Mouse (Mus musculus) ES-CJ7 (cell line): ENCODE measurements around the gene Ptprd.

ENCODE experiments used
- DNase-seq: peaks from one replicate; pipeline ENCODE4 v3.0.0; 2011; ENCODE audit warnings: low read depth, low spot score

The Ptprd gene

GRCm38 (mm10) chr4:76037178-76037577 lies 2174.6 kb downstream of the Ptprd start:
- peak; percentile 70 for DNase-seq

- no peak for DNase-seq
These were observed 2186.0 kb downstream of the Ptprd start for GRCm38 (mm10) chr4:76025571-76026325.

GRCm38 (mm10) chr4:76024502-76024821 lies 2187.3 kb downstream of the Ptprd start:
- no peak for DNase-seq

GRCm38 (mm10) chr4:76023756-76024501 lies 2187.8 kb downstream of the Ptprd start:
- DNase-seq = no peak

- DNase-seq = no peak
These were observed 2190.1 kb downstream of the Ptprd start for GRCm38 (mm10) chr4:76021670-76022069.

GRCm38 (mm10) chr4:76015026-76015425 lies 2196.7 kb downstream of the Ptprd start:
- peak; percentile 75 for DNase-seq

- peak; percentile 91 for DNase-seq
These were observed 2197.5 kb downstream of the Ptprd start for GRCm38 (mm10) chr4:76014151-76014840.

- DNase-seq = no peak
These were observed 2203.2 kb downstream of the Ptprd start for GRCm38 (mm10) chr4:76008580-76008979.

- DNase-seq = no peak
These were observed 2204.5 kb downstream of the Ptprd start for GRCm38 (mm10) chr4:76007219-76007618.

GRCm38 (mm10) chr4:76006717-76007116 lies 2205.0 kb downstream of the Ptprd start:
- no peak for DNase-seq

- no peak for DNase-seq
These were observed 2207.6 kb downstream of the Ptprd start for GRCm38 (mm10) chr4:76004161-76004560.

GRCm38 (mm10) chr4:76000258-76000657 lies 2211.5 kb downstream of the Ptprd start:
- no peak for DNase-seq

GRCm38 (mm10) chr4:75995841-75996240 lies 2215.9 kb downstream of the Ptprd start:
- DNase-seq = no peak

- DNase-seq = no peak
These were observed 2217.2 kb downstream of the Ptprd start for GRCm38 (mm10) chr4:75994576-75994975.

GRCm38 (mm10) chr4:75993092-75993491 lies 2218.7 kb downstream of the Ptprd start:
- DNase-seq = no peak

GRCm38 (mm10) chr4:75991621-75992245 lies 2220.0 kb downstream of the Ptprd start:
- DNase-seq = no peak

- DNase-seq = no peak
These were observed 2237.0 kb downstream of the Ptprd start for GRCm38 (mm10) chr4:75974728-75975127.

GRCm38 (mm10) chr4:75973322-75973721 lies 2238.4 kb downstream of the Ptprd start:
- no peak for DNase-seq

GRCm38 (mm10) chr4:75969961-75970360 lies 2241.8 kb downstream of the Ptprd start:
- no peak for DNase-seq

- DNase-seq = no peak
These were observed 2243.1 kb downstream of the Ptprd start for GRCm38 (mm10) chr4:75968618-75969017.

GRCm38 (mm10) chr4:75965810-75966209 lies 2246.0 kb downstream of the Ptprd start:
- DNase-seq = no peak

- no peak for DNase-seq
These were observed 2248.8 kb downstream of the Ptprd start for GRCm38 (mm10) chr4:75962916-75963315.
